Mouse (Mus musculus) neural tube, embryonic 14.5 days (tissue): Measurements from ENCODE around the gene Fgf14. TPM values are rescaled to one million over a fixed set of nuclear protein-coding genes. Genes with fewer than 3 reads are reported as not detected.

Experiments
- ATAC-seq: fragments of 200-750 bp; cut with Nextera tagmentation; 2 replicates; pipeline ENCODE4 v1.8.0; 2017; ENCODE audit warnings: low read depth, mild to moderate bottlenecking, moderate TSS enrichment, moderate library complexity
- H3K27ac ChIP-seq: fragments of 300-500 bp; sonication (generic); 2 replicates; pipeline ENCODE4 v1.5.1; 2014; ENCODE audit warnings: low read depth, mild to moderate bottlenecking, control low read depth, low read length, moderate library complexity, mixed read lengths
- H3K27me3 ChIP-seq: fragments of 300-500 bp; sonication (generic); 2 replicates; pipeline ENCODE4 v1.6.1; 2014; ENCODE audit warnings: low read length; ENCODE audit not compliant: control insufficient read depth, insufficient read depth
- H3K36me3 ChIP-seq: fragments of 300-500 bp; sonication (generic); 2 replicates; pipeline ENCODE4 v1.6.1; 2014; ENCODE audit warnings: low read length, mixed read lengths; ENCODE audit not compliant: control insufficient read depth, insufficient read depth
- H3K4me1 ChIP-seq: fragments of 300-500 bp; sonication (generic); 2 replicates; pipeline ENCODE4 v1.6.1; 2014; ENCODE audit warnings: low read length; ENCODE audit not compliant: control insufficient read depth, insufficient read depth
- H3K4me2 ChIP-seq: fragments of 300-500 bp; sonication (generic); 2 replicates; pipeline ENCODE4 v1.6.1; 2014; ENCODE audit warnings: mild to moderate bottlenecking, low read depth, low read length, control low read depth
- H3K4me3 ChIP-seq: fragments of 300-500 bp; sonication (generic); 2 replicates; pipeline ENCODE4 v1.5.1; 2014; ENCODE audit warnings: low read depth, low read length, control low read depth, mixed read lengths
- H3K9ac ChIP-seq: fragments of 300-500 bp; sonication (generic); replicated peaks from 2 replicates; pipeline ENCODE4 v1.6.1; 2014; ENCODE audit warnings: low read depth, mild to moderate bottlenecking, control low read depth, low read length, mixed read lengths
- H3K9me3 ChIP-seq: fragments of 300-500 bp; sonication (generic); 2 replicates; pipeline ENCODE4 v1.6.1; 2016; ENCODE audit warnings: low read length; ENCODE audit not compliant: control insufficient read depth
- WGBS: fragments of 180-500 bp; shearing (Covaris S2); extraction: QIAGEN DNeasy Blood & Tissue Kit; methylation state at CpG from one replicate; pipeline ENCODE4 v1.1.7; 2014; 5-methylcytosine and 5-hydroxymethylcytosine counted together
- polyA plus RNA-seq: library from polyadenylated mRNA; unstranded; fragments of >200 nt; fragmentation: Nextera tagmentation; extraction: Ambion mirVana; gene quantifications from 2 replicates; pipeline ENCODE4 v1.2.1, GENCODE M21; 2014

Fgf14 gene
- polyA plus RNA-seq, 1 experiment from 2014 or later = 36.3 TPM

GRCm38 (mm10) chr14:124191913-124192814, 484.8 kb downstream of the Fgf14 start:
- peak; percentile 89 for ATAC-seq
- Histone ChIP-seq H3K4me1 (no peaks in the 10 kb centered on the region), H3K27me3 (no peaks in the 10 kb centered on the region), H3K4me2 (peak overlapping the region; percentile 91), H3K36me3 (no peaks in the 10 kb centered on the region), H3K9me3 (no peaks in the 10 kb centered on the region), H3K9ac (peak overlapping the region; percentile 64), H3K4me3 (peak overlapping the region; percentile 51), H3K27ac (peak overlapping the region; percentile 66)
- under 1% methylated on average over 42 of the region's 42 CpGs for WGBS

GRCm38 (mm10) chr14:124180265-124180664, 496.7 kb downstream of the Fgf14 start:
- Histone ChIP-seq H3K9ac (no peak overlapping the region), H3K4me3 (no peak overlapping the region), H3K36me3 (no peaks in the 10 kb centered on the region), H3K27me3 (no peaks in the 10 kb centered on the region), H3K9me3 (no peaks in the 10 kb centered on the region), H3K27ac (no peak overlapping the region), H3K4me1 (no peaks in the 10 kb centered on the region), H3K4me2 (no peak overlapping the region)
- ATAC-seq = no peak
- 91% methylated on average over 1 of the region's 1 CpGs for WGBS

- no peak overlapping the region for H3K9ac ChIP-seq
- no peaks in the 10 kb centered on the region for H3K36me3 ChIP-seq
- H3K27me3 ChIP-seq = no peaks in the 10 kb centered on the region
- ATAC-seq = no peak
- H3K27ac ChIP-seq = no peak overlapping the region
- no peak overlapping the region for H3K4me2 ChIP-seq
- no peaks in the 10 kb centered on the region for H3K9me3 ChIP-seq
- 96% methylated on average over 1 of the region's 1 CpGs for WGBS
- no peak overlapping the region for H3K4me3 ChIP-seq
- H3K4me1 ChIP-seq = no peaks in the 10 kb centered on the region
Measured at GRCm38 (mm10) chr14:124174111-124174510, 502.8 kb downstream of the Fgf14 start.

- H3K4me1 ChIP-seq = no peaks in the 10 kb centered on the region
- WGBS = 59% methylated on average over 1 of the region's 1 CpGs
- H3K36me3 ChIP-seq = no peaks in the 10 kb centered on the region
- no peaks in the 10 kb centered on the region for H3K27me3 ChIP-seq
- H3K4me2 ChIP-seq = no peak overlapping the region
- H3K27ac ChIP-seq = no peak overlapping the region
- no peak overlapping the region for H3K9ac ChIP-seq
- no peak overlapping the region for H3K4me3 ChIP-seq
- no peak for ATAC-seq
- no peaks in the 10 kb centered on the region for H3K9me3 ChIP-seq
Measured at GRCm38 (mm10) chr14:124163618-124164185, 513.2 kb downstream of the Fgf14 start.

- no peak overlapping the region for H3K4me2 ChIP-seq
- H3K27ac ChIP-seq = no peak overlapping the region
- no peak overlapping the region for H3K4me3 ChIP-seq
- H3K36me3 ChIP-seq = no peaks in the 10 kb centered on the region
- H3K4me1 ChIP-seq = no peaks in the 10 kb centered on the region
- ATAC-seq = no peak
- no peaks in the 10 kb centered on the region for H3K27me3 ChIP-seq
- H3K9ac ChIP-seq = no peak overlapping the region
- H3K9me3 ChIP-seq = no peaks in the 10 kb centered on the region
Measured at GRCm38 (mm10) chr14:124147378-124147777, 529.5 kb downstream of the Fgf14 start.

- WGBS = 88% methylated on average over 1 of the region's 1 CpGs
- H3K36me3 ChIP-seq = no peaks in the 10 kb centered on the region
Measured at GRCm38 (mm10) chr14:124107205-124107873, 569.6 kb downstream of the Fgf14 start.

GRCm38 (mm10) chr14:124083126-124083525, 593.8 kb downstream of the Fgf14 start:
- no peak for ATAC-seq
- H3K36me3 ChIP-seq = no peaks in the 10 kb centered on the region
- H3K4me2 ChIP-seq = no peak overlapping the region
- no peak overlapping the region for H3K9ac ChIP-seq
- H3K9me3 ChIP-seq = no peaks in the 10 kb centered on the region
- H3K4me3 ChIP-seq = no peak overlapping the region
- no peaks in the 10 kb centered on the region for H3K4me1 ChIP-seq
- no peaks in the 10 kb centered on the region for H3K27me3 ChIP-seq
- H3K27ac ChIP-seq = no peak overlapping the region

More at GRCm38 (mm10) chr14:124107205-124107873, 569.6 kb downstream of the Fgf14 start:
- H3K27me3 ChIP-seq = no peaks in the 10 kb centered on the region
- ATAC-seq = no peak
- H3K4me1 ChIP-seq = no peaks in the 10 kb centered on the region
- no peak overlapping the region for H3K4me2 ChIP-seq
- H3K9me3 ChIP-seq = no peaks in the 10 kb centered on the region
- no peak overlapping the region for H3K9ac ChIP-seq
- H3K27ac ChIP-seq = no peak overlapping the region
- no peak overlapping the region for H3K4me3 ChIP-seq

- Histone ChIP-seq H3K4me3 (no peak overlapping the region), H3K4me1 (no peaks in the 10 kb centered on the region), H3K4me2 (no peak overlapping the region), H3K27ac (no peak overlapping the region), H3K36me3 (no peaks in the 10 kb centered on the region), H3K9ac (no peak overlapping the region), H3K27me3 (no peaks in the 10 kb centered on the region), H3K9me3 (no peaks in the 10 kb centered on the region)
- no peak for ATAC-seq
- WGBS = 90% methylated on average over 1 of the region's 1 CpGs
Measured at GRCm38 (mm10) chr14:124044016-124044415, 632.9 kb downstream of the Fgf14 start.

GRCm38 (mm10) chr14:124040651-124041050, 636.3 kb downstream of the Fgf14 start:
- Histone ChIP-seq H3K4me2 (no peak overlapping the region), H3K4me1 (no peaks in the 10 kb centered on the region), H3K27ac (no peak overlapping the region), H3K9me3 (no peaks in the 10 kb centered on the region), H3K9ac (no peak overlapping the region), H3K4me3 (no peak overlapping the region), H3K27me3 (no peaks in the 10 kb centered on the region), H3K36me3 (no peaks in the 10 kb centered on the region)
- ATAC-seq = no peak
- 96% methylated on average over 1 of the region's 1 CpGs for WGBS
